Mouse (Mus musculus) olfactory bulb, adult 2 months (tissue): ENCODE results near the gene Otos.

Experiments used
- CTCF ChIP-seq: fragments of 200-500 bp; IDR thresholded peaks from 2 replicates; pipeline ENCODE4 v1.5.1; 2012; ENCODE audit warnings: low read depth, mild to moderate bottlenecking, low read length, moderate library complexity; ENCODE audit not compliant: insufficient read depth
- POLR2A ChIP-seq: fragments of 200-500 bp; IDR thresholded peaks from 2 replicates; pipeline ENCODE4 v1.6.1; 2012; ENCODE audit warnings: mild to moderate bottlenecking, low read depth, low read length, moderate library complexity; ENCODE audit not compliant: insufficient read depth

- no peak for TF ChIP-seq POLR2A
- no peak for TF ChIP-seq CTCF
Measured at GRCm38 (mm10) chr1:92683151-92683550, 34.5 kb upstream of the Otos start.
